Mouse (Mus musculus) lung, embryonic 14.5 days (tissue): ENCODE results near the gene Gatd1. TPM values are rescaled to one million over a fixed set of nuclear protein-coding genes. Genes with fewer than 3 reads are reported as not detected.
A peak's percentile ranks its signal among the peaks of the same experiment; 100 is the strongest.

ENCODE experiments used
- ATAC-seq: fragments of 200-750 bp; cut with Nextera tagmentation; 2 replicates; pipeline ENCODE4 v1.8.0; 2017; ENCODE audit warnings: mild to moderate bottlenecking, moderate TSS enrichment, moderate library complexity; ENCODE audit not compliant: insufficient read depth
- DNase-seq: peaks from one replicate; pipeline ENCODE4 v3.0.0-alpha.2; 2015
- H3K27ac ChIP-seq: fragments of 300-500 bp; sonication (generic); 2 replicates; pipeline ENCODE4 v1.5.1; 2014; ENCODE audit warnings: low read depth, mild to moderate bottlenecking, moderate library complexity
- H3K27me3 ChIP-seq: fragments of 300-500 bp; sonication (generic); 2 replicates; pipeline ENCODE4 v1.6.1; 2014; ENCODE audit warnings: low read length, control low read depth; ENCODE audit not compliant: insufficient read depth
- H3K36me3 ChIP-seq: fragments of 300-500 bp; sonication (generic); 2 replicates; pipeline ENCODE4 v1.6.1; 2014; ENCODE audit warnings: control low read depth; ENCODE audit not compliant: insufficient read depth
- H3K4me1 ChIP-seq: fragments of 300-500 bp; sonication (generic); 2 replicates; pipeline ENCODE4 v1.6.1; 2014; ENCODE audit warnings: antibody characterized with exemption, control low read depth; ENCODE audit not compliant: insufficient read depth
- H3K4me2 ChIP-seq: fragments of 300-500 bp; sonication (generic); 2 replicates; pipeline ENCODE4 v1.6.1; 2014; ENCODE audit warnings: mild to moderate bottlenecking
- H3K4me3 ChIP-seq: fragments of 300-500 bp; sonication (generic); 2 replicates; pipeline ENCODE4 v1.5.1; 2014; ENCODE audit warnings: low read depth, low read length
- H3K9ac ChIP-seq: fragments of 300-500 bp; sonication (generic); 2 replicates; pipeline ENCODE4 v1.6.1; 2014
- H3K9me3 ChIP-seq: fragments of 300-500 bp; sonication (generic); 2 replicates; pipeline ENCODE4 v1.6.1; 2016; ENCODE audit warnings: low read depth, low read length, control low read depth
- CTCF ChIP-seq: IDR thresholded peaks from 2 replicates; pipeline ENCODE4 v1.5.1; 2016; ENCODE audit warnings: antibody characterized with exemption, low read depth
- WGBS: fragments of 180-500 bp; shearing (Covaris S2); extraction: QIAGEN DNeasy Blood & Tissue Kit; methylation state at CpG from one replicate; pipeline ENCODE4 v1.1.7; 2014; 5-methylcytosine and 5-hydroxymethylcytosine counted together
- polyA plus RNA-seq: library from polyadenylated mRNA; unstranded; fragments of >200 nt; fragmentation: Nextera tagmentation; extraction: Ambion mirVana; gene quantifications from 2 replicates; pipeline ENCODE4 v1.2.1, GENCODE M21; 2014

The Gatd1 gene
- 48.5 and 49.1 TPM in 2 replicates for polyA plus RNA-seq

DNA sequence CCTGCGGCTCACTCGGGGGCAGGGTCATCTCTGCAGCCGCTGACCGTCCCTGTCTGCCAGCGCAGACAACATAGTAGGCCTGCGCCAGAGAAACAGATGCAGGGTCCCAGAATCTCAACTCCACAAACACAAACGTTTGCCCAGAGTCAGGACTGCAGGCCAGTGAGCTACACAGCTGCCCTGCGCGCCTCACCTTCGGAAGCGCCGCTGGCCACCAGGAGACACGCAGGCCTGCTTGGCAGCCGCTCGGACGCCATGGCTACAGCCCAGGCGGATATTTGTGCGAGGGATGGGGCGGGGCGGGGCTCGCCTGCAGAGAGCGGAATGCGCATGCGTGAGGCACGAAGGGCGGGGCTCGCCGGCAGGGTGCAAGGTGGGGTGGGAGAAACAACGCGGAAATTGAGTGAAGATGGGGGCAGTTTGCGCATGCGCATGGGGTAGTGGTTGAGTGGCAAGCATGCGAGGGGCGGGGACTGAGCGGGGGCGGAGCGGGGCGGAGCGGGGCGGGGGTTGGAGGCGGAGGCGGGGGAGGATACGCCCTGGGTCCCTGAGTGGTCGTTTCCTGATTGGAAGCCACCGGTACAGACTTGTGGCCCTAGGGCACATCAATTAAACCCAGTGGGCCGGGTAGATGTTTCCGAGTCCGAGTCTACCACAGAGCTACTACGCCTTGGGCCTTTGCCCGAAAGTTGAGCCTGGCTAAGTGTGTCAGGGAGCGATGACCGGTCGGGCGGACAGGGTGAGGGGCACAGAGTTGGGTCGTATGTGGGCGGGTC is at the start of gene Gatd1:
Gatd1 (minus strand) TSS at position 328 of the 776 bp plus-strand sequence.
- peak within 1 kb of the TSS; percentile 81 for H3K9ac ChIP-seq
- peak within 1 kb of the TSS; percentile 77 for H3K4me3 ChIP-seq
- peak within 1 kb of the TSS; percentile 75 for H3K27ac ChIP-seq
- H3K27me3 ChIP-seq: no peaks in the 10 kb centered on the region
- H3K36me3 ChIP-seq: peaks cover 22% of the 10 kb centered on the region
- under 1% methylated on average over 51 of the region's 56 CpGs for WGBS
- peaks cover 4% of the 10 kb centered on the region; the same call in 1 of the 2 replicates for H3K4me1 ChIP-seq
- H3K4me2 ChIP-seq: peak within 1 kb of the TSS; percentile 92
- TF ChIP-seq CTCF: peak; percentile 47
- H3K9me3 ChIP-seq: no peaks in the 10 kb centered on the region
- DNase-seq (peak; percentile 100), ATAC-seq (peak; percentile 93)

DNA sequence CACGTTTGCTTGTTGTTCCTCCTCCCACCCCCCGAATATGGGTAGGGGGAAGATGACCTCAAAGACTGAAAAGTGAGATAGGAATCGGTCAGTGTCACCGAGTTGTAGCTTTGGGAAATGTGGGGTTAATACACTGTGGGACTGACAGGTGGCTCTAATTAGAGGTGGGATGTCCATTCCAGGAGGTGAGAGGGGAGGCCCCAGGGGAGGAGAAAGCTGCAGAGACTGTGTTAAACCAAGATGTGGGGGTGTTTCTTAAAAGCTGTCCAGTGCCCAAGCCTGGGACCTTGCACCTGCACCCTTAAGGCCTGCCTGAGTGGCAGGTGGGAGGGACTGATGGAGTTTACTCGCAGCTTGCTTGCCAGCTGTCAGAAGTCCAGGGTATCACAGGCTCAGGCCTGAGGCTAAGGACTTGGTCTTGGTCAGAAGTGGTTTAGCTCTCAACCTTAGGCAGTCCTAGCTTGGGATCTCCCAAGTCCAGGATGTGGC is 48.4 kb upstream of the Gatd1 start:
- Histone ChIP-seq H3K27me3 (peaks cover 62% of the 10 kb centered on the region), H3K9ac (peak overlapping the region; percentile 58; the same call in 1 of the 2 replicates), H3K4me1 (peaks cover 11% of the 10 kb centered on the region), H3K27ac (no peak overlapping the region), H3K4me3 (peak overlapping the region; percentile 45), H3K9me3 (no peaks in the 10 kb centered on the region), H3K4me2 (peak overlapping the region; percentile 76), H3K36me3 (peaks cover 11% of the 10 kb centered on the region; the same call in 1 of the 2 replicates)
- WGBS: 8% methylated on average over 5 of the region's 5 CpGs
- TF ChIP-seq CTCF: no peak
- DNase-seq: no peak
- ATAC-seq: no peak

DNA sequence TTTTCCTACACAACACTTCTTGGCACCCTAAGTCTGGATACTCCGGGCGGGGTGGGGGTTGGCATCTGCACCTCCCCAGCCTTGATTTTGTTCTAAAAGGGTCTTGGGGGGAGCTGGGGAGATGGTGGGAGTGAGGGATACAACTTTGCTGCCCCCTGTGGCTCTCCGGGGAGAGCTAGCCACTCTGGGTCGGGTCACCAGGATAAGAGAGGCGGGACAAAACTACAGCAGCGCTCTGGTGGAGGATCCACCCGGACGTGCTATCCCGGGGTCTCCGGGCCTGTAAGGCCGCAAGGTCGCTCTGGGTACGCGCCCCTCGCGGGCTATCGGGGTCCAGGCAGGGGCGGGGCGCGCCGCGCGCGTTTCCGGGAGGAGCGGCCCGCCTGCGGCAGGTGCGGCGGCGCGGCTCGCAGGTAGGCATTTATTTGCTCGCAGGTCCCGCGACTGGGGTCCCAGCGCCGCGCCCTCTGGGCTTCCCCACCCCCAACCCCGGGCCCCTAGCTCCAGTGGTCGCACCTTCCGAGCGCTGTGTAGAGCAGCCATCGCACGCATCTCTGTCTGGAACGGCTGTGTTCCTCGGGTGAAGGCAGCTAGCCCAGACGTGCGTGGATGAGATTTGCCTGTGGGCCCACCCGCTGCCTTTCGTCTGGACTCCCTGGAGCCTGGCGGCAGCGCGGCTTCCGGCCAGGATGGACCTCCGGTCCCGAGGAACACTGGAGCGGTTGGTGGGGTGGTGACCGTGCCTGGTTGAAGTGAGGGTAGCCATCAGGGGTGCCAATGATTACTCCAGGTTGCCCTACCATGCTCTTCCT is 47.8 kb upstream of the Gatd1 start:
- H3K36me3 ChIP-seq: peaks cover 11% of the 10 kb centered on the region; the same call in 1 of the 2 replicates
- peak overlapping the region; percentile 45 for H3K4me3 ChIP-seq
- peak overlapping the region; percentile 58 for H3K9ac ChIP-seq
- peaks cover 63% of the 10 kb centered on the region for H3K27me3 ChIP-seq
- 0 out of 2 replicates have a peak overlapping the region, but pooled peaks have one; percentile 18 for H3K27ac ChIP-seq
- H3K9me3 ChIP-seq: no peaks in the 10 kb centered on the region
- peaks cover 7% of the 10 kb centered on the region for H3K4me1 ChIP-seq
- DNase-seq: peak; percentile 37
- H3K4me2 ChIP-seq: peak overlapping the region; percentile 76
- WGBS: 1% methylated on average over 56 of the region's 59 CpGs
- peak; percentile 44 for TF ChIP-seq CTCF
- no peak for ATAC-seq

DNA sequence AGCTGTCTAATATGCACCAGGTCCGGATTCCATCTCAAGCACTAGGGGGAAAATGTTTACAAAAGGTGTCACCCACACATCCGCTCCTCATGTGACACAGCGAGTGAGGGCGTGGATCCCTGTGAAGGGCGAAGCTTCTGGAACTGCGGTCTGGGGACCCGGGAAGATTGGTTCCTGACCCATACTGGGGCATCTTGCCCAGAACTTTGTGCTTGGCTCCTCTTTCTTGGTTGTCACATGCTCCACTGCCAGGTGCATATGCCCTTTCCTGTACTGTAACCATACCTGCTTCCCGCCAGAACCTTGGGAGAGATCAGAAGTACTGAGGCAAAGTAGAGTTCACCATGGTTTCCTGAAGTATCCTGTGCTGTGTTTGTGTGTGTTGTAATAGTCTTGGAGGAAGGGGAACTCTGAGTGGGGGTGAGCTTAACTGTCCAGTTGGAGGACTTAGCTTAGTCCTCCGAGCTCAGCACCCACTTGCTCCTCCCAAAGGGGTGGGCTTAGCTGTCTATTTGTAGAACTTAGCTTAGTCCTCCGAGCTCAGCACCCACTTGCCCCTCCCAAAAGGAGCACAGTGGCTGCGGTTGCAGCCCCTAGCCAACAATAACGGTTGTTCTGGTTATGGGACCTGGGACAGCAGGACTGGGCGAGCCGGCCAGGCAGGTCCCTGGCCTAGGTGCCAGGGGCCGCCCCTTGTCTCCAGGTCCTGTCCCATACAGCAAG is 46.6 kb upstream of the Gatd1 start, which contains the start of gene Cracr2b:
Cracr2b (plus strand) TSS at position 704 of the 723 bp plus-strand sequence.
- H3K27ac ChIP-seq: 0 out of 2 replicates have a peak within 1 kb of the TSS, but pooled peaks have one; percentile 18
- peaks cover 13% of the 10 kb centered on the region for H3K4me1 ChIP-seq
- no peak for ATAC-seq
- no peaks in the 10 kb centered on the region for H3K9me3 ChIP-seq
- DNase-seq: no peak
- H3K9ac ChIP-seq: peak within 1 kb of the TSS; percentile 58
- H3K27me3 ChIP-seq: peaks cover 55% of the 10 kb centered on the region
- WGBS: 42% methylated on average over 15 of the region's 15 CpGs
- H3K4me2 ChIP-seq: peak within 1 kb of the TSS; percentile 76
- H3K36me3 ChIP-seq: peaks cover 11% of the 10 kb centered on the region; the same call in 1 of the 2 replicates
- H3K4me3 ChIP-seq: peak within 1 kb of the TSS; percentile 45
- TF ChIP-seq CTCF: no peak

DNA sequence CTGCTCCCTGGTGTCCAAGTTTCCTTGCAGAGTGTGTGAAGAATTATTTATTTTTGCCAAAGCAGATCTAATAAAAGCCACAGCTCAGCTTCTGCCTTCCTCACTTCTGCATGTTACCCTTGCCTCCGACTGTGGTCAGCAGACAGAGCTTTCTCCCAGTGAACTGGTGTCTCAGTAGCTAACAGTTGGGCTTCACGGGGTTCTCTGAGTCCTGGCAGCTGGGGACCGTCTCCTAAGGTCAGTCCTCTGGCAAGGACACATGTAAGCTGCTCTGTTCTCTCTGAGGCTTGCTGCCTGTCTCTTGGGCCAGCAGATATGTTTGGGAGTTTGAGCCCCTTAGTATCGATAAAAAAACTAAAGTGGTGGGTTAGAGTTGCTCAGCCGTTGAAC is 46.1 kb upstream of the Gatd1 start:
- H3K4me3 ChIP-seq: no peak overlapping the region
- WGBS: 32% methylated on average over 5 of the region's 5 CpGs
- H3K9me3 ChIP-seq: no peaks in the 10 kb centered on the region
- H3K36me3 ChIP-seq: peaks cover 11% of the 10 kb centered on the region; the same call in 1 of the 2 replicates
- no peak for DNase-seq
- H3K4me2 ChIP-seq: no peak overlapping the region
- no peak overlapping the region for H3K9ac ChIP-seq
- peaks cover 49% of the 10 kb centered on the region for H3K27me3 ChIP-seq
- peaks cover 14% of the 10 kb centered on the region for H3K4me1 ChIP-seq
- ATAC-seq: no peak
- TF ChIP-seq CTCF: no peak
- no peak overlapping the region for H3K27ac ChIP-seq

DNA sequence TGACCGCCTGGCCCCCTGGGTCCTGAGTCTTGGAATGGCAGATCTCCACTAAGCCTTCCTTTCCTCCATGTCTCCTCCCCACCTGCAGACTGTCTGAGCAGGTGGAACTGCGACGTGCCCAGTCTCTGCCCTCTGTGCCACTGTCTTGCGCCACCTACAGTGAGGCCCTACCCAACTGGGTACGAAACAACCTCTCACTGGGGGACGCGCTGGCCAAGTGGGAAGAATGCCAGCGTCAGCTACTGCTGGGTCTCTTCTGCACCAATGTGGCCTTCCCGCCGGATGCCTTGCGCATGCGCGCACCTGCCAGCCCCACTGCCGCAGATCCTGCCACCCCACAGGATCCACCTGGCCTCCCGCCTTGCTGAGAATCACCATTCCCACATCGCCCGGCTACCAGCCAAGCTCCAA is 45.4 kb upstream of the Gatd1 start:
- Histone ChIP-seq H3K36me3 (peaks cover 11% of the 10 kb centered on the region; the same call in 1 of the 2 replicates), H3K27ac (no peak overlapping the region), H3K4me1 (peaks cover 8% of the 10 kb centered on the region; the same call in 1 of the 2 replicates), H3K27me3 (peaks cover 43% of the 10 kb centered on the region), H3K9ac (no peak overlapping the region), H3K4me2 (no peak overlapping the region), H3K9me3 (no peaks in the 10 kb centered on the region), H3K4me3 (no peak overlapping the region)
- 87% methylated on average over 17 of the region's 17 CpGs for WGBS
- ATAC-seq (no peak), DNase-seq (no peak)
- TF ChIP-seq CTCF: no peak
